Mouse (Mus musculus): Measurements from ENCODE around the gene Nhlh1.

The Nhlh1 gene

GRCm38 (mm10) chr1:172016660-172017516 lies 40.5 kb downstream of the Nhlh1 start:
- DNase-seq (ENCODE audit: low read depth) = no peak

DNA sequence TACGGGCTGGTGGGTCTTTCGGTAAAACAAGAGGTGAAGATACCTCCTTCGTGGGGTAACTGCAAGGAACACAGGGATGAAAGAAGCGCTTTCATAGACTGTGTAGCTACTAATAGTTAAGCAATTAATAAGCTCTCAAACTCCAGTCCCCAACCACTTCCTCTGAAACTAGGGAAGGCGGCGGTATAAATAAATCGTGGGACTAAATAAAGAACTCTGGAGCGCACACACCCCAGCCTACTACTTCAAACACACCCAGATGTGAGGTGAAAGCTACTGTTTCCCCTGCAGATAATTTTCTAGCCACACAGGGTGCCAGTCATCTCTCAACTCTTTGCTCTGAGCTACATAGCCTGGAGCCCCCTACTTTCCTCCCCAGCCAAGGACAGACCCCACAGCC lies 41.3 kb downstream of the Nhlh1 start:
- no peak for DNase-seq (ENCODE audit: low read depth)

- no peak for DNase-seq (ENCODE audit: low read depth)
These were observed 41.9 kb downstream of the Nhlh1 start for GRCm38 (mm10) chr1:172015312-172015939.

DNA sequence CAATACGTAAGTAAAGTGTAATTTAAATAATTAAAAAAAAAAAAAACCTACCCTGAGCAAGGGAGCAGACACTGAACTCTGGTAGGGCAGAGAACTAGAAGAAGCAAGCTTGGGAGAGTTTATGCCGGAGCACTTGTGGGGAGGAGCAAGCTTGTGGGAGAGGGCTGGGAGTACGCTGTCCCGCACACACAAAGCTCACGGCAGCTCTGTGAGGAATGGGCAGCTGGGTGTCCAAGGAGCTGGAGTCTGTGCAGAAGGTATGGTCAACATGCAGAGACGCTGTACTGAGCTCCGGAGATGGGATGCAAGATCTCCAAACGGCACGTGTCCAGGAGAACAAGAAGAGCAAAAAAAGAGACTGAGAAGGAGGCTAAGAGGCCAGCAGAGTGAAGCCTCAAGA lies 42.6 kb downstream of the Nhlh1 start:
- DNase-seq (ENCODE audit: low read depth) = no peak

GRCm38 (mm10) chr1:172012030-172012429 lies 45.3 kb downstream of the Nhlh1 start:
- DNase-seq (ENCODE audit: low read depth) = peak; percentile 37

- DNase-seq (ENCODE audit: low read depth) = no peak
These were observed 47.1 kb downstream of the Nhlh1 start for GRCm38 (mm10) chr1:172010042-172010824.

DNA sequence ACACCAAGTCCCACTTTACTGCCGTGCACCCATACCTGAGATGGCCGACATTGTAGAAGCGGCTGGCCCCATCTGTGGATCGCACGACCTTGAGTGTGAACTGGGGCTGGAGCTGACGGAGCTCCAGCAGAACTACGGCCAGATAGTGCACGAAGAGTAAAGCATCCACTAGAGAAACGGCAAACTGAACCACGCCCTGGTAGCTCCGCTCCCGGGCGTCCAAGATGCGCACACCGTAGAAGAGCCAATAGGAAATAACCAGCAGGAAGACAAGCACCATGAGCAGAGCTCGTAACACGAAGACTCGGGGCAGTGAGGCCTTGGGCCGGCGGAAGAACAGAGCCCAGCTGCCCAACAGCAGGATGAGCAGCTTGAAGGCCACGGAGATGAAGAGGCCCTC lies 48.0 kb downstream of the Nhlh1 start:
- DNase-seq (ENCODE audit: low read depth) = no peak

GRCm38 (mm10) chr1:172008351-172008750 lies 49.0 kb downstream of the Nhlh1 start:
- DNase-seq (ENCODE audit: low read depth) = no peak

- no peak for DNase-seq (ENCODE audit: low read depth)
These were observed 49.6 kb downstream of the Nhlh1 start for GRCm38 (mm10) chr1:172007761-172008160.

Measured in c-Kit-positive CD71-positive TER-119-negative erythroid progenitor cells, embryonic 14.5 days (primary cell).